Comparison of ENCODE assay signal across 8 mouse cellular contexts in the genomic region with DNA sequence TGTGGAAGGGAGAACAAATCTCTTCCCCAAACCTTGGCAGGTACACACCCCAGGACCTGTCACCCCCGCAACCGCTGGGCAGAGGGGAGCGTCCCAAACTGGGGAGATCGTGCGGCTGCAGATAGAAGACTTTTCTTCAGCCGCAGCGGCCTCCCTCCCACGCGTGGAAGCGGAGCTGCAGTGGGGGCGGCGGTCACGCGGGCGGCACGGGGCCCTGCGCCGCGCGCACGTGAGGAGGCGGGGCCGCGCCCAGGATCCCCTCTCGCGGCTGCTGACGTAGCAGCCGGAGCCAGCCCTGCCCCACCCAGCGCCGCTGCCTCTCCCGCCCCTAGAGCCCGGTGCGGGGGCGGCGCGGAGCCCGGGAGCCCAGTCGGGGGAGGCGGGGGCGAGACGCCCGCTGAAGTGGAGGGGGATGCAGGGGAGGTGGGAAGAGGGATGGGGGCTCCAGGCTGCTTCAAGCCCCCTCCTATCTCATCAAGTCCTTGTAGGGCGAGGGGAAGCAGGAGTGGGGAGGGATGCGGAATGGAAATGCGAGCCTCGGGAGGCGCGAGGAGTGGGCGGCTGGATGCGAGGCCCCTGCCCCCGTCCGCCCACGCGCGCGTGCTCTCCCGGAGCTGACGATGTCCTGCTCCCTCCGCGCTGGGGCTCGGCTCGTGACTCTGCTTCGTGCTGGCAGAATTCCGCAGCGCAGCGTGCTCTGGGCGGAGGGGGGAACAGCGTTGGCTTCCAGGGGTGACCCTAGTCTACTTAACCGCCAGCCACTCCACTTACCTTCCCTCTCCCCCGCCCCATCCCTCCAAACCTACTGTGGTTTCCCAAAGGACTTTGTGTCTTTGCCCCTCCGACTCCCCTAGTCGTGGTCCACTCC.
DNase-seq lines count a peak whose midpoint lies in the region; ATAC-seq and TF ChIP-seq lines count a peak whose summit lies in the region.

No protein-coding gene starts in this region.

- H3K9ac ChIP-seq in ES-E14 (ENCODE audit: insufficient read depth, low read depth, low read length, poor library complexity, severe bottlenecking) = peak overlapping the region; percentile 66
- H3K9ac ChIP-seq in hindbrain, embryonic 11.5 days (ENCODE audit: low read depth, low read length) = peak overlapping the region; percentile 77
- H3K9ac ChIP-seq in lung, embryonic 16.5 days (ENCODE audit: low read length) = peak overlapping the region; percentile 47

- in situ Hi-C loops in ES-E14 (cut with MboI; ENCODE audit: low sequenced_read_pairs in 2 of 2, unreplicated experiment in 2 of 2) = no loop called here

- H3K4me2 ChIP-seq in hindbrain, embryonic 11.5 days (replicated peaks; ENCODE audit: low read depth, low read length) = peak overlapping the region; percentile 96
- H3K4me2 ChIP-seq in lung, embryonic 16.5 days (ENCODE audit: low read depth, low read length) = peak overlapping the region; percentile 100

- ATAC-seq in hindbrain, embryonic 11.5 days (ENCODE audit: low FRiP score) = peak; percentile 91
- peak; percentile 92 for ATAC-seq in lung, embryonic 16.5 days (ENCODE audit: low read depth)

- no peak for DNase-seq in ES-E14 (ENCODE audit: low read depth, low spot score)
- peak; percentile 90 to 92 for DNase-seq in cerebellum, adult 2 months
- DNase-seq in frontal cortex, postnatal 10 days (ENCODE audit: low spot score in 2 of 2) = peak; percentile 87 to 88
- peak; percentile 75 for DNase-seq in hindbrain, embryonic 11.5 days (ENCODE audit: low spot score)
- DNase-seq in layer of hippocampus, postnatal 10 days (ENCODE audit: low spot score in 2 of 2) = peak; percentile 85 to 90
- peak; percentile 68 for DNase-seq in ovary, postnatal 14 days (ENCODE audit: low spot score)
- peak; percentile 30 to 48 for DNase-seq in thymus, postnatal 10 days (ENCODE audit: low spot score in 2 of 2)

- no peaks in the 10 kb centered on the region for H3K36me3 ChIP-seq in ES-E14 (ENCODE audit: control insufficient read depth, insufficient read depth, low read length, poor library complexity, severe bottlenecking)
- no peaks in the 10 kb centered on the region for H3K36me3 ChIP-seq in hindbrain, embryonic 11.5 days (ENCODE audit: control insufficient read depth, insufficient read depth, low read length)
- H3K36me3 ChIP-seq in lung, embryonic 16.5 days (ENCODE audit: control insufficient read depth, insufficient read depth, low read length) = no peaks in the 10 kb centered on the region

- peak; percentile 56; the same call in 1 of the 2 replicates for TF ChIP-seq POLR2A in cerebellum, adult 2 months (IDR thresholded peaks at IDR 0.05; ENCODE audit: borderline replicate concordance, insufficient read depth, low read length)

- H3K9me3 ChIP-seq in ES-E14 (ENCODE audit: control insufficient read depth, insufficient read depth, low read depth, low read length) = no peaks in the 10 kb centered on the region
- no peaks in the 10 kb centered on the region for H3K9me3 ChIP-seq in hindbrain, embryonic 11.5 days (ENCODE audit: control insufficient read depth, low read length)
- H3K9me3 ChIP-seq in lung, embryonic 16.5 days (ENCODE audit: control insufficient read depth, low read length) = no peaks in the 10 kb centered on the region

- peak overlapping the region; percentile 59 to 73 for H3K4me3 ChIP-seq in ES-E14 (ENCODE audit: insufficient read depth in 1 of 2, low read depth in 1 of 2, low read length in 2 of 2, poor library complexity in 1 of 2, severe bottlenecking in 1 of 2)
- peak overlapping the region; percentile 68 for H3K4me3 ChIP-seq in cerebellum, adult 2 months (replicated peaks; ENCODE audit: insufficient read depth, low read depth, low read length)
- peak overlapping the region; percentile 51 for H3K4me3 ChIP-seq in hindbrain, embryonic 11.5 days (ENCODE audit: low read depth, low read length)
- H3K4me3 ChIP-seq in lung, embryonic 16.5 days (ENCODE audit: low read length) = peak overlapping the region; percentile 61

- no peaks in the 10 kb centered on the region for H3K27me3 ChIP-seq in cerebellum, adult 2 months (ENCODE audit: control insufficient read depth, insufficient read depth, low read length)
- peaks cover 4% of the 10 kb centered on the region; the same call in 1 of the 2 replicates for H3K27me3 ChIP-seq in hindbrain, embryonic 11.5 days (ENCODE audit: control insufficient read depth, insufficient read depth, low read length)
- peaks cover 19% of the 10 kb centered on the region for H3K27me3 ChIP-seq in lung, embryonic 16.5 days (ENCODE audit: control insufficient read depth, insufficient read depth, low read depth, low read length)

- 1% methylated on average over 72 of the region's 72 CpGs for WGBS in cerebellum, adult 2 months
- under 1% methylated on average over 61 of the region's 72 CpGs for WGBS in hindbrain, embryonic 11.5 days
- under 1% methylated on average over 61 of the region's 72 CpGs for WGBS in lung, embryonic 16.5 days

- no peak for TF ChIP-seq CTCF in cerebellum, adult 2 months (IDR thresholded peaks at IDR 0.05; ENCODE audit: borderline replicate concordance, insufficient read depth, low read depth, low read length)

- H3K4me1 ChIP-seq in ES-E14 (ENCODE audit: control insufficient read depth in 2 of 2, insufficient read depth in 2 of 2, low read length in 2 of 2, poor library complexity in 1 of 2) = peaks cover 2 to 9% of the 10 kb centered on the region in 2 experiments; a peak in 2 of 4 replicates
- peaks cover 40% of the 10 kb centered on the region for H3K4me1 ChIP-seq in cerebellum, adult 2 months (ENCODE audit: control insufficient read depth, insufficient read depth, low read length)
- no peaks in the 10 kb centered on the region; the same call in 1 of the 2 replicates for H3K4me1 ChIP-seq in hindbrain, embryonic 11.5 days (replicated peaks; ENCODE audit: control insufficient read depth, insufficient read depth, low read length)
- peaks cover 5% of the 10 kb centered on the region for H3K4me1 ChIP-seq in lung, embryonic 16.5 days (replicated peaks; ENCODE audit: control insufficient read depth, insufficient read depth, low read length)

- no peak overlapping the region for H3K27ac ChIP-seq in ES-E14 (ENCODE audit: insufficient read depth, low read depth, low read length, poor library complexity, severe bottlenecking)
- H3K27ac ChIP-seq in cerebellum, adult 2 months (ENCODE audit: insufficient read depth, low read length) = peak overlapping the region; percentile 94
- H3K27ac ChIP-seq in hindbrain, embryonic 11.5 days (ENCODE audit: low read depth, low read length) = no peak overlapping the region
- H3K27ac ChIP-seq in lung, embryonic 16.5 days (ENCODE audit: low read length) = no peak overlapping the region

TF ChIP-seq in ES-E14, 5 proteins besides CTCF, POLR2A, EP300 and RAD21:
- no peak for TF ChIP-seq HCFC1 (IDR thresholded peaks at IDR 0.05; ENCODE audit: borderline replicate concordance, insufficient read depth, low read length)
- no peak for TF ChIP-seq ZNF384 (IDR thresholded peaks at IDR 0.05; ENCODE audit: low read depth, low read length)
- TF ChIP-seq MAFK (IDR thresholded peaks at IDR 0.05; ENCODE audit: insufficient read depth, low read depth, low read length) = no peak
- TF ChIP-seq ZC3H11A (IDR thresholded peaks at IDR 0.05; ENCODE audit: borderline replicate concordance, low read depth, low read length) = no peak
- TF ChIP-seq CHD2 (IDR thresholded peaks at IDR 0.05; ENCODE audit: low read depth, low read length) = no peak
